Mouse (Mus musculus) adrenal gland, adult 8-10 months (tissue): ENCODE data around the gene Rasgef1b. TPM values are rescaled to one million over a fixed set of nuclear protein-coding genes. Genes with fewer than 3 reads are reported as not detected.
A peak's percentile ranks its signal among the peaks of the same experiment; 100 is the strongest.

Experiments
- DNase-seq: peaks from one replicate; pipeline ENCODE4 v3.0.0; 2022
- total RNA-seq, 4 experiments: library from RNA; stranded (reverse); gene quantifications; 2 replicates each; pipeline ENCODE4 v1.2.4; 2022

Gene Rasgef1b
- total RNA-seq, 4 experiments from 2014 or later, result 9.8 to 14.6 (median 11.0) TPM

GRCm38 (mm10) chr5:99391525-99391924 is 337.3 kb downstream of the Rasgef1b start:
- no peak for DNase-seq

DNA sequence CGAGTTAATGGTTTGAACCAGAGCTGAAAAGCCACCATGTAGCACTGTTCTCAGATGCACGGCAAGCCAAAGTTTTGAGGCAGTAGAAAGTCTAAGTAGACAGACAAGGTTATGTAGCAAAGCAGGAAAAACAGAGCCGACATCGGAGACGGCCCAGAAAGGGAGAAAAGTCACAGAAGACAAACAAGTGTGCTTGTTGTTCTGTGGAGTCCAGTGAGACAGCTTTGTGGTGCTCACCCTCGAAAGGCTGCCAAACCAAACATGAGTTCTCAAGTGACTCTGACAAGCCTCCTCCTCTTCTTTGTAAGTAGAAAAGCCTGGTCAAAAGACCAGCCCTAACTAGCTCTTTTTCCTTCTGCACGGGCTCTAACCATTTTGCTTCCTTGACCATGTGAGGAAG is 338.1 kb downstream of the Rasgef1b start:
- no peak for DNase-seq

GRCm38 (mm10) chr5:99390314-99390713 is 338.6 kb downstream of the Rasgef1b start:
- no peak for DNase-seq

GRCm38 (mm10) chr5:99388585-99389250 is 340.1 kb downstream of the Rasgef1b start:
- DNase-seq, result no peak

DNA sequence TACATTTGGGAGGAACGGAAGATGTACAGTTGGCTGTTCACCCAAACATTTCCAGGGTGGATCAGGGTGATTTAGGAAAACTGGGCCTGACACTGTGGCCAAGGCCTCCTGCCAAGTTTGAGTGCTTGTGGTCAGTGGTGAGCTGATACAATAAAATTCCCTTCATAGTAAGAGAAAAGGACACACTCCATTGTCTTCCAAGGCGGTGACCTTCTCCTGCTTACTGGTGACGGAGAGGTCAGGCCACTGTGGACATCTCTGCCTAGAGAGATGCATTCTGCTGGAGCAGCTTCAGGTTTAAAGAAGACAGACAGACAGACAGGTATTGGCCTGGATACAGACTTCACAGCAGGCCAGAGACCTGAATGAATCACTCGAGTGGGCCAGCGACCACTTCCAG is 340.7 kb downstream of the Rasgef1b start:
- DNase-seq, result no peak

DNA sequence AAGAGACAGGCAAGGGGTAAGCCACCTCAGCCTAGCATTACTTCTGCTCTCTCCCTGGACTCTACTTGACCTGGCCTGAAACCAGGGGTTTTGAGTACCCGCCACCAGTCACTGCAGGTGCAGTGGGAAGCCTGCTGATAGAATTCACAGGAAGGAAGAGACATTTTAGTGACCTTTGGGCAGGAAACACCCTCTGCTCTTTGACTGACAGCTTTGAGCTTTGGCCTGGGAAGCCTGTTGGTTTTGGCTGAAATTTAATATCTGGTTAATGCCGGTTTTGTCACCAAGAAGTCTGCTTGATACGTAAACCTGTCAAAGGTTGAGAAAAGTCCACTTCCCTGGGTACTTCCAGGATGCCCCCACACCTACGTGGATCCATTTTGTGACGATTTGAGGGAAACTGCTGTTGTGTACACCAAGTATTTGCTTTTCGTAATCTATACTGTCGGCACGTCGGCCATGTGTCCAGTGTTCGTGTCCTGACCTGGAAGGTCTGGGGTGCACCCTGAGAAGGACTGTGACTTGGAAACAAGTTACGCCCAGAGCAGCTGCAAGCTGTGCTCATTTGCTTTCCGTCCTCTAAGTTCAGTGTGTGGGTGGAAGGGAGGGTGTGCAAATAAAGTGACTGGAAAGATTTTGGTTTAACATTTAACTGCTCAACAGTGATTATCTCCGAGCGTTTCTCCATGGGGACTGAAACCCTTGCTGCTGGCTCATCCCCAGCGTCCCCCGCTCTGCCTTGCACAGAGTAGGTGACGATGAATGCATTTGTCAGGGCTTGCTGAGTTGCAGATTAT is 341.5 kb downstream of the Rasgef1b start:
- no peak for DNase-seq

DNA sequence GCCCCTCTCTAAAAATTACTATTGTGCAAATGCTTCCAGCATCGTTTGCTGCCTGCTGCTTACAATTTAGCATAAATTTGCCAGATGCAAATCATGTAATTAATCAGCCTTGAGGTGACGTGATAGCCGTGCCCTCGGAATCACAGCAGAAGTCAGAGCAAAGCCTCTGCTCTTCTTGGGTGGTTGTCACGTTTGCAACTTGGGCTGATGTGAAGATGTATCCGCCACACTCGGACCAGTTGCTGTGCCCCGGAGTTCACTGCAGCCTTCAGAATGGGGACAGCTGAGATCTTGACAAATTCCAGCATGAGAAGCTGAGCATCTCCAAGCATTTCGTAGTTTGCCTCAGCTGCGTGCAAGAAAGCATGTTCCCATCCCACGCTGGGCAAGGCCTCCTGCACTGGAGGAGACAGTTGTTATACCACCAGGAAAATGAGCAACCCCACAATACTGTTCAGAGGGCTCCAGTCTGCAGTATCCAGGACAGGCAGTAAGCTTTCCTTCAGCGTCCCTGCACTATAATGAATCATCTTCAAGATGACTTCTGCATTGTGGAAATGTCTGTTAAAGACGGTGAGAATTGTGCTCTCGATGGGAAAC is 342.5 kb downstream of the Rasgef1b start:
- DNase-seq, result no peak

DNA sequence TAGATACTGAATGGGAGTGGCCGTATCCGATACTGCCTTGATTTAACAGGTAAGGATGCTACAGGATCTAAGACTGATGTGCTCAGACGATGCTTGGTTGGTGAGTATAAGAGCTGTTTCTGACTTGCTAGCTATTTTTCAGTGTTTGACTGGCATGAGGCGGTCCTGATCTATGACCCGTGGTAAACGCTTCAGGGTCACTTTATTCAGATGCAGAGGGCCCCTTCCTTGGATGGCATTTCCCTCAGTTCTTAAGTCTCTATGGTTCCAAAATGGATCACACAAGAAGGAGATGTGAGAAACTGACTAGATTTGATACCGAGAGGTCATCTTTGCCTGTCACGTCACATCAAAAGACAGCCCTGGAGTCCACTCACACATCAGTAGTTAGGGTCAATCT is 343.1 kb downstream of the Rasgef1b start:
- no peak for DNase-seq

DNA sequence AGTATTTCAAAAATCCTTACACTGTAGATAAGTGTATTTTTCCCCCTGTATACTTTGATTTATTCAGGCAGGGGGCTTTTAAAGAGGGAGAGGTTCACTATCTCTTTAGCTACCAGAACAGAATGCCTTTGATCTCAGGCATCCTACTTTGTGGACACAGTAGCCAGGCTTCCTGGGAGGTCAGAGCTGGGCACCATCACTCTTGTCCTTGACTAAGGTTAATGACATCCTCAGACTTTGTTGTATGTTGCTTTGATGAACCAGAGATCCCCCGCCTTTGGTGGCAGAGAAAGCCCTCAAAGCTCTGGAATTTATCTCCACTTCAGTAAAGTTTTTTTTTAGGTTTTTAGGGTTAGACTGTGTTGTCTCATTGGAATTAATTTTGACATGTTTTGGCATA is 343.8 kb downstream of the Rasgef1b start:
- DNase-seq, result no peak

DNA sequence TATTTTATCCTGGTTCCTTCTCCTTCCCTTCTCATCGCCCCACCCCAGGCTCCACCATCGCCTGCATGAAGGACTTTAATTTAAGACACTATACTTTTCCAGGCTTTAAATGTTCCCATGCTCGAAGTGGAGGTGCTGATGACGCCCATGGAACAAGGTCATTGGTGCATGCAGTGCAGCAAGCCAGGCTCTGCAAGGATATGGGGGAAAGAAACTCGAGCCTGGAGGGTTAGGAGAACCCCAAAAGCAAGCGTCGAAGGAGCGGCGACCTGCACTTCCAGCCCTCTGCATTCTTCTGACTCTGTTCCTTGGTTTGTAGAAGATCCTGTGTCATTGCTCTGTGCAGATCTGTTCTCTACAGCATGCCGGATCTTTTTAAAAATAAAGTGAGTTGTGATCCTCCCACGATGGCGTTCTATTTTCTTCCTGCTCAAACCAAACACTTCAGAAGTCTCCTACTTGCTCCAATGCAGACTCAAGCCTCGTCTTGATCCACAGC is 345.0 kb downstream of the Rasgef1b start:
- no peak for DNase-seq

DNA sequence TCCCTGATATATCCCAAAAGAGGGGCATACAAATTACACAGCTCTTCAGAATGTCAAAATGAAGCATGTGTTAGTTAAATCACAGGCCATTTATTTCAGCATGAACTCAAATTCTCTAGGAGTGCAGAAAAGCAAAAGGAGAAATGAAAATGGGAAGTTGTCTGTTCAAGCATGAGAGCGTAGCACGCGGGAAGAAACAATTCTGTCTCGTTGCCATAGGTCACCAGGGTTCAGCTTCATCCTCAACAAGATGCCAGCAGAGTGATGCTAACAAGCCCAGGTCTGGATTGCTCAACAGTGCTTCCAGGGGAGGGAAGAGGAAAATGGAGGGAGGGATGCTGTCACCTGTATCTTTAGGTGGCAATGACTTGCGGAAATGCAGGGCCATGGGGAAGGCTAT is 346.1 kb downstream of the Rasgef1b start:
- DNase-seq, result no peak

- DNase-seq, result no peak
Measured at GRCm38 (mm10) chr5:99381639-99382038, 347.2 kb downstream of the Rasgef1b start.

- no peak for DNase-seq
Measured at GRCm38 (mm10) chr5:99380882-99381281, 348.0 kb downstream of the Rasgef1b start.

- peak; percentile 87 for DNase-seq
Measured at GRCm38 (mm10) chr5:99380166-99380565, 348.7 kb downstream of the Rasgef1b start.

DNA sequence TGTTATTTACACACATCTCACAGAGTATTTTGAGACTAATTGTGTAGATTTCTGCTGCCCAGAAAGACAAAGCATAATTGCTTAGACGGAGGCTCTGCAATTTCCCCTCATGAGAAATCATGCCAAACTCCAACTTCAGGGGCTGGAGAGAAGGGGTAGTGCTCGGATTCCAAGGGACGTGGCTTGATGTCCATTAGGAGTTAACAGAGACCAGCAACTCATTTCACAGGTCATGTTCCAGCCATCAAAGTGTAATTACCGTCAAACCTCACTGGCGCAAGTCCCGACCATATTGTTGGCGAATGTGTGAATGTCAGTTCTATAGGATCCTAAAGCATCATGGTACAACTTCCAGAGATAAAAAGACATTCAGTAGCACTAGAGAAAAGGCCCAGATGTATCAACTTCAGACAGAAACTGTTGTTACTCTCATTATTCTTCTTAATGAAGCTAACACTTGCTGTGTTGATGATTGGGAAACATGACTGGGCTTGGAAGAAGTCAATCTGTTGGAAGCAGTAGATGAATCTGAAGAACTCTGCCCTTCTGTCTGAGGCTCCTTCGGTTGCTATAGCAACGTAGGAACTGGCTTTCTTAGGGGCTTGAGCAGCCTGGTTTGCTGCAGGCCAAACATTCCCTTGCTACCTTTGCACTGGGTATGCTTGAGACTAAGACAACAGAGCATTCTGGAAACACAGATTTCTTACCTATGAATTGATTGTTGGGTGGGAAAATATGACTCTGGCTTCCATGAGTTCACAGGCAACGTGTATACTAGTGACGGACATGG is 350.2 kb downstream of the Rasgef1b start:
- no peak for DNase-seq

DNA sequence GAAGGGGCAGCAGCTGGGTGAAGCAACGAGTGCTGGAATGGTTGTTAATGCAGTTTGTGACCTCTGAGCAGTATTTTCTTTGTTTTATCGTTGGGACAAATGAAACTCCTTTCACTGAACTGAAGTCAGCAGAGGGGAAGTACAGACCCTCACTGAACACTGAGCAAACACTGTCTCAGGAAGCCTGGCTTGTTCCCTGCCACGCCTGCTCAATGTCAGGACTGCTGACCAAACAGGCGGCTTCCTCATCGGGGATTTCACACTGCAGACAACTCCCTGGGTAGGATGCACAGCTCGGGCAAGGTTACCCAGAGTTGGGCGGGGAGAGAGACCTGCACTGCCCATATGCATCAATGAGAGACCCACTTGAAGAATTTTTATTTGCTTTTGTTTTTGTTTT is 353.1 kb downstream of the Rasgef1b start:
- no peak for DNase-seq

- no peak for DNase-seq
Measured at GRCm38 (mm10) chr5:99374460-99374859, 354.4 kb downstream of the Rasgef1b start.

DNA sequence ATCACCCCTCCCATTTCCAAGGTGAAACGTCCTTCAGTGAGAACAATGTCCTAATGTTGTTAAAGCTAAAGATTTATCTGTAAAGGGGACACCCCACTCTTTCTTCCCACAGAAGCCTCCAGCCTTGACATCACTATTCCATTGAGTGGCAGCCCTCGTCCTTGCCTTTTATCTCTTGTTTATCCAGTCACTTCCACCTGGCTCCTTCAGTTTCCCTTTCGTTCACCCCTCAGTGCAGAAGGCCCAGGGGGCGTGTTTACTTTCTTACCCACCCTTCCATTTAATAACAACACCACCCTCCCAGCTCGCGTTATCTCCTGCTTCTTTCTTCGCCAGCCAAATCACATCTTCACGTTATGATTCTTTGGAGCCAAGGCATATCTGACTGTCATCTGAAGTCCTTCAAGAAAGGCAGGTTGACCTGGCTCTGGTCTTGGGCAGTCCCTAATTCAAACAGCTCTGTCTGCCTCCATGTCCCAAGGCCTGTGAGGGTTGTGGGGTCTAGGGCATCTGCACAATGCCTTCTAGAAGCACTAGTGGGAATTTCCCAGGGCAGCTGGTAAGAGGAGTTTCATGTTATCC is 355.2 kb downstream of the Rasgef1b start:
- DNase-seq, result no peak

GRCm38 (mm10) chr5:99370636-99371035 is 358.2 kb downstream of the Rasgef1b start:
- no peak for DNase-seq

DNA sequence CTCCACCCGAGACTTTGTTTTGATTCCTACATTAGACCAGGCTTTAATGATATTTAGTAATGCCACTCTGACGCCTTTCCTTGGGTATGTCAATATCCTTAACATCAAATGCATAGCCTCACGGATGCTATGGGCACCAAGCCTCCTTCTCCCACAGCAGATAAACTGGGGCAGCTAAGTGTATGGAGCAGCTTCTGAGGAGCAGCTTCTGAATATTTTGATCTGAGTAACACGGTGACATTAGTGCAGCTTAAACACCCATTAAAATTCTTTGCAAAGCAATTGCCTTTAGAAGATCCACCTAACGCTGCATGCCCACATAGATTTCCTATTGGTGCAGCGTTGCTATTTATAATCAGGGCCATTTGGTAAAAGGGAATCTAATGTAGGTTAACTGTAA is 359.6 kb downstream of the Rasgef1b start:
- no peak for DNase-seq

DNA sequence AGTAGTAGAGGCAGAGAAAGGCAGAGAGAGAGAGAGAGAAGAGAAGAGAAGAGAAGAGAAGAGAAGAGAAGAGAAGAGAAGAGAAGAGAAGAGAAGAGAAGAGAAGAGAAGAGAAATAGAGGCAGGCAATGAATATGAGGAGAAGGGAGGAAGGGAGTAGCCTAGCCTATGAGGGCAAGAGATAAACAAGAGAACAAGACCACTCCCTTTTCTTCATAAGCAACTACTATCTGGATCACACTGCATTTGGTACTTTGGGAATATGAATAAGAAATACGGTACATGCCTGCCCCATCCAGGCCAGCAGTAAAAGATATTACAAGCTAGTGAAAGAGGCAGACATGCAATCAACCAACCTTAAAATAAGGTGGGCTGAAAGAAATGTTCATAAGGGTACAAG is 360.2 kb downstream of the Rasgef1b start:
- no peak for DNase-seq

DNA sequence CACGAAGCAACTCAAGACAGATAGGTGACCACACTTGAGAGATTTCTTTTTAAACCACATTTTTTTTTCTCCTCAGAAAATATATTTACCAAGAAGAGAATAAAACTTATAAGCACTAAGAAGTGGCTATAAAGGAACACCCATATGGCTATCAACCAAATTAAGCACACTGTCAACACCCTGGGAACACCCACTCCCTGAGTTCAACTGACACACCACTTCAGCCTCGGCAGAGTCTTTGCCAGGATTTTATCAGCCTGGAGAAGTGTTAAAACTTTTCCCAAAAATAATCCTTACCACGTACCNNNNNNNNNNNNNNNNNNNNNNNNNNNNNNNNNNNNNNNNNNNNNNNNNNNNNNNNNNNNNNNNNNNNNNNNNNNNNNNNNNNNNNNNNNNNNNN is 368.3 kb downstream of the Rasgef1b start:
- no peak for DNase-seq
